ENCODE assay signal across 22 mouse cellular contexts in the genomic region with DNA sequence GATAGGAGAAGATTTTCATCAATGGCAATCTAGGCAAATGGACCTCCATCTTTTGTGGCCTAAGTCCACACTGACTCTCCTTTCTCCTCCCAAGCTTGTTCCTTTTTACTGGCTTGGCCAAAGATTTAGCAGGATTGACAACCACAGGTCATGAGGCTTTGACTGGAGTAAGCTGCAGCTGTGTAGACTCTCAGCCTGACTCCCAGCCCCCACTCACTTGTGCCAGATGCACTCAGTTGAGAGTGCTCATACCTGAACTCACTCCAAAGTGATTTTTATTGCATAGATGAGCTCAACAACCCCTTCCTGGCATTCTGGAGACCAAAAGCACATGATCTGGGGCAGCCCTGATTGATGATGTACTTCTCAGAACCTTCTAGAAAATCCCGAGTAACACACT. TPM values are rescaled to one million over a fixed set of nuclear protein-coding genes. Genes with fewer than 3 reads are reported as not detected.
"Had no signal": no experiment of that assay in that cellular context is flagged by ENCODE, and none has a peak within 500 bp of the region (broad histone marks: within the 10 kb centered on the region; RNA-seq: fewer than 3 reads in every experiment).

A gene (minus strand): TSS at position 101 of the 400 bp plus-strand sequence.

- DNase-seq: cerebellum, adult 8-10 months; cerebellum, adult 9-10 months; cerebellum, adult 9-11 months; cerebellum, postnatal 10 days; cerebellum, postnatal 14 days; cerebellum, postnatal 25 days; cerebellum, postnatal 36 days; embryo, embryonic 11 days; forebrain, postnatal 0 days; gastrocnemius, adult 2 months; gastrocnemius, postnatal 10 days; gastrocnemius, postnatal 14 days; gastrocnemius, postnatal 25 days; gastrocnemius, postnatal 36 days; heart, adult 18-20 months; heart, adult 2 months had no signal

RNA-seq across cellular contexts. Expression of the gene that starts here (rescaled TPM):
- total RNA-seq: common myeloid progenitor, adult 5-6 weeks; forebrain, postnatal 0 days; gastrocnemius, adult 18-20 months; gastrocnemius, adult 2 months; gastrocnemius, adult 8-10 months; gastrocnemius, postnatal 10 days; gastrocnemius, postnatal 14 days; gastrocnemius, postnatal 25 days; gastrocnemius, postnatal 36 days; gastrocnemius, postnatal 4 days; granulocyte monocyte progenitor cell, adult 5-6 weeks; heart, adult 18-20 months; heart, adult 2 months; heart, adult 8-10 months had no signal
